Mouse (Mus musculus) left cerebral cortex, postnatal 36 days (tissue): Measurements from ENCODE around the gene Abcc3. TPM values are rescaled to one million over a fixed set of nuclear protein-coding genes. Genes with fewer than 3 reads are reported as not detected.

ENCODE experiments used
- DNase-seq, 2 experiments: peaks; one replicate each; pipeline ENCODE4 v3.0.0; 2021 to 2022; ENCODE audit warnings: low spot score in 2 of 2, mixed read lengths in 1 of 2
- intact Hi-C: fragments of 180-260 bp; cut with DNase I; formaldehyde crosslinking; loops from one replicate; pipeline ENCODE4 v1.15.1; 2025
- total RNA-seq, 2 experiments: library from RNA; stranded (reverse); gene quantifications; 2 replicates each; pipeline ENCODE4 v1.2.3; 2021

Abcc3 gene
- total RNA-seq, 2 experiments from 2014 or later: 2.0 to 3.0 TPM

- no peak for DNase-seq
- intact Hi-C loops: no loop called here
These were observed 56.2 kb downstream of the Abcc3 start for GRCm38 (mm10) chr11:94336551-94336950.

DNA sequence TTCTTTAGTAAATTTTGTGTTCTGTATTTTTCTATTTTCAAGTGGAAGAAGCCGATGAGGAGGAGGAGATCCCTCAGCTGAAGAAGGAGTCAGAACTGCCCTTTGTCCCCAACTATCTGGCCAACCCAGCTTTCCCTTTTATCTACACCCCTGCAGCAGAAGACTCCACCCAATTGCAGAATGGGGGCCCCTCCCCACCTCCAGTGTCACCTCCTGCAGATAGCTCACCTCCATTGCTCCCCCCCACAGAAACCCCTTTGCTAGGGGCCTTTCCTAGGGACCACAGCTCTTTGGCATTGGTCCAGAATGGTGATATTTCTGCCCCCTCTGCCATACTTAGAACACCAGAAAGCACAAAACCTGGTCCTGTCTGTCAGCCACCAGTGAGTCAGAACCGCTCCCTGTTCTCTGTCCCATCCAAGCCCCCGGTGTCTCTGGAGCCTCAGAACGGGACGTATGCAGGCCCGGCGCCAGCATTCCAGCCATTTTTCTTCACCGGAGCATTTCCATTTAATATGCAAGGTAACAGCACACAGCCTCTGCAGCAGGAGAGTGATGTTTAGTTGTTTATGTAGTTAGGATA, 58.3 kb downstream of the Abcc3 start:
- intact Hi-C loops: loop anchor here (5.0 kb wide), 1 partner anchor 73 kb away; no protein-coding TSS in a partner anchor
- no peak for DNase-seq

DNA sequence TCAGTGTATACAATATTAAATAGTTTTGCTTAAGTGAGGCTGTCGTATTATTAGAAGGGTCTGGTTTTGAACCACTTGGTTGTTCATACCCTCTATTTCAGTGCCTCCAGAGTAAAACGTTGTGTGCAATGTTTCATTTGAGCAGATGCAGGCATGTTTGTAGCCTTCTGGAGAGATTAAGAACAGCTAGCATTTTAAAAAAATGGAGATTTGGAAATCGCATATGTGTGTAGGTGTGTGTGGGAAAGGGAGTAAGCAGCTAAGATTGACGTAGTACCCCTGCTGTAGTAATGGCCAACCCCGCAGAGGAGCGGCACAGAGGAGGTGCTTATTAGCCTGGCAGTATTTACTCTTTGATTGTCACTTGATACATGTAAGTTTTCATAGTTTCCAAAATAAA, 60.1 kb downstream of the Abcc3 start:
- intact Hi-C loops: loop anchor here (5.0 kb wide), 1 partner anchor 75 kb away; no protein-coding TSS in a partner anchor

DNA sequence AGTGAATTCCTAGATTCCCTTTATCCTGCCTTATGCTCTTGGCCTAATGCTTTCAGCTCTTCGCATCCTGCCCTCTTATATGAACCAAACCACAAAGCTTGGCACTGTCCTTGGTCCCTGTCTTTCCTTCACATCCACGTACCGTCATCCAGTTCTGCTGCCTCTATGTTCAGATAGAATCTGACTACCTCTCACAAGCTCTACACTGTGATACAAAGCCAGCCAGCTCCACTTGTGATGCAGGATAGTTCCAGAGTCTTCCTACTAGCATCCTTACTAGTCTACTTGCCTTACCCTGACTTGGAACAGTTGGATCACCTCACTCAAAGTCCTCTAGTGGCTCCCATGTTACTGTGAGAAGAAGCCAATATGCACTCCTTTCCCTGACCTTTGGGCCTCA, 62.6 kb downstream of the Abcc3 start:
- intact Hi-C loops: loop anchor here (2.0 to 5.0 kb wide), 2 partner anchors 77 to 145 kb away; partner anchors contain the start of gene Cacna1g
- DNase-seq: no peak

More for the DNA sequence above, 60.1 kb downstream of the Abcc3 start:
- DNase-seq: no peak

GRCm38 (mm10) chr11:94329270-94329891, 63.4 kb downstream of the Abcc3 start:
- intact Hi-C loops: loop anchor here (2.0 to 5.0 kb wide), 2 partner anchors 92 to 219 kb away; partner anchors contain the start of gene Rsad1
- DNase-seq: peak; percentile 53 to 57

DNA sequence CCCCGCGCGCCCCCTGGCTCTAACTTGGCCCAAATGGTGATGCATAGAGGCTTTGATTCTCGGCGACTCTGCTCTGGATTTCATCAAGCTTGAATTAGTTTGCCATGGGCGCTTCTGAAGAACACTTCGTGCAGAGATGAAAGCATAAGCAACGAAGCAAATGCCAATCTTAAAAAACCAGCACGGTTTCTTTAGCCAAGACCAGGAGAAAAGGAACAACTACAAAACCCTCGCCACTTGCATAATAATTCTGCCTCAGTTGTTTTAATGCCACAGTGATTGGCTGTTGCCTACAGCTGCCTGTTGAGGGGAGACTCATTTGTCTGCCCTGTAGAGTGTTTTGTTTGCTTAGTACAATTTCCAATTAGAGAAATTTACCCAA, 64.2 kb downstream of the Abcc3 start:
- intact Hi-C loops: loop anchor here (2.0 to 5.0 kb wide), 2 partner anchors 91 to 220 kb away; partner anchors contain the start of gene Rsad1
- DNase-seq: peak in 1 of 2 experiments; percentile 42

GRCm38 (mm10) chr11:94327693-94328643, 64.8 kb downstream of the Abcc3 start, which contains the start of gene Ankrd40:
Gene Ankrd40 (plus strand): TSS chr11:94328001.
- DNase-seq: peak; percentile 98 to 99
- intact Hi-C loops: loop anchor here (2.0 to 5.0 kb wide), 2 partner anchors 91 to 221 kb away; partner anchors contain the start of gene Rsad1

DNA sequence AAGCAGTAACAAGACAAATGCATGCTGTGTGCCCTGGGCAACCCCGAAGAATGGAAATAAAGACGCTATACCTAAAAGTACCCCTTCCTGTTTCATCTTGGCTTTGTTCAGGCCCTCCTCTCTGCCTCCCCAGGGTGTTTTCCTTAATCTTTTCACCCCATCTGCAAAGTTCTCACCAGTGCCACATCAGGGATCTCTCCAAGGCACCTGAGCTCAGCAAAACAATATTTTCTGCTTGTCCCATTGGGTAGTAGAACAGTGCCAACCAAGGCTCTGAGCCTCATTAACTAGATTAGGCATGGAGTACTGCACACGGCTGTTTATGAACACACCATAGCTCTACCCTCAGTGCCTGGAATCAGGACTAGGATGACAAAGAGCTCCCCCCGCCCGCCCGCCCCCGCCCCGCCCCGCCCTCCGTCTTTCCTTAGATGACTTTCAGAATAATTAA, 65.8 kb downstream of the Abcc3 start:
- intact Hi-C loops: loop anchor here (5.0 kb wide), 1 partner anchor 90 kb away; no protein-coding TSS in a partner anchor
- no peak for DNase-seq

DNA sequence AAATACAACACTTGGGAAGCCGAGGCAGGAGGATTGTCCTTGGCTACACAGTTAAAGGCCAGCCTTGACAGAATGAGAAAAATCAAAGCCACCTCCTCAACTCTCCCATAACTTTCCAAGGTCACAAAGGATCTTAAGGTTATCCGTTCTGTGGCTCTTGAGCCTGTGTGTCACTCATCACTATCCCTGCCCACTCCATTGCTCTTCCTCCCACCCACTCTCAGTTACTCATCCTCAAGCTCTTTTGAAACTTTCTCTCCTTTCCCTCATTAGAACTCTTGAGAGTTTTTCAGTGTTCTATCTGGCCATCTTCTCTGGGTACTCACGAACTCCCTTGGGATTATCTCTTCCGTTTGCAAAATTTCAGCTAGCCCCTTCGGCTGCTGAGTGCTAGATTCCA, 68.2 kb downstream of the Abcc3 start:
- intact Hi-C loops: loop anchor here (5.0 kb wide), 2 partner anchors 87 to 177 kb away; no protein-coding TSS in a partner anchor
- DNase-seq: no peak

- DNase-seq: no peak
These were observed 69.4 kb downstream of the Abcc3 start for GRCm38 (mm10) chr11:94323271-94323925.

DNA sequence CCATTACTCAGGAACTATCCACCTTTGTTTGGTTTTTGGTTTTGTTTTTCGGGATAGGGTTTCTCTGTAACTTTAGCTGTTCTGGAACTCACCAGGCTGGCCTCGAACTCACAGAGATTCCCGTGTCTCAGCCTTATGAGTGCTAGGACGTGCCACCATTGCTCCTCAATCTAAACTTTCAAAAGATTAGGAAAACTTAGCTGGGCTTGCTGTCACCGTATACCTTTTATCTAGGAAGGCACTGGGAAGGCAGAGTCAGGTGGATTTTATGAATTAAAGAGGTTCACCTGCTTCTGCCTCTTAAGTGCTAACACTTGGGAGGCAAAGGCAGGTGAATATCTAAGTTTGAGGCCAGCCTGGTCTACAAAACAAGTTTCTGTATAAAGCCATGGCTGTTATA, 70.2 kb downstream of the Abcc3 start:
- intact Hi-C loops: loop anchor here (5.0 kb wide), 1 partner anchor 175 kb away; no protein-coding TSS in a partner anchor
- DNase-seq: no peak

More at GRCm38 (mm10) chr11:94323271-94323925, 69.4 kb downstream of the Abcc3 start:
- intact Hi-C loops: loop anchor here (5.0 kb wide), 1 partner anchor 176 kb away; no protein-coding TSS in a partner anchor

DNA sequence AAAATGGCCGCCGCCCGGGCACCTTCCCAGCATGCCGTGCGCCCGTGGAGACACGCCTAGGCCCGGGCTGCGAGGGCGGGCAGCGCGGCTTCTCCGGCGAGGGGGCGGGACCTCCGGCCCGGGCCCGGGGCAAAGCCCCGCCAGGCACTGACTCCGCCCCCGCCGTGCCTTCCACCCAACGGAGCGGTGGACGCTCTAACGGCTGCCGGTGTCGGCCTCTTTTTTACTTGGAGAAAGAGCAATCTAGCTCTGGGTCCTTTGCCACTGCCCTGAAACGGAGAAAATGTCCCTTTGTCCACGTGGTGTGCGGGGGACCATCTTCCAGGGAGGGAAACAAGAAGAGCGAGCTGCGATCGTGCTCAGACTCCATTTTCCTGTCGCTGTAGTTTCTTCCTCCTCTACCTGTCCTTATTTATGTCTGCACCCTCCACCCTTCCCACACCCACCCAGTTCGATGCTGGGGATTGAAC, 70.8 kb downstream of the Abcc3 start, which contains the start of gene Luc7l3:
TSS of gene Luc7l3 (minus strand) at position 58 of the 470 bp plus-strand sequence.
- peak; percentile 96 to 97 for DNase-seq

DNA sequence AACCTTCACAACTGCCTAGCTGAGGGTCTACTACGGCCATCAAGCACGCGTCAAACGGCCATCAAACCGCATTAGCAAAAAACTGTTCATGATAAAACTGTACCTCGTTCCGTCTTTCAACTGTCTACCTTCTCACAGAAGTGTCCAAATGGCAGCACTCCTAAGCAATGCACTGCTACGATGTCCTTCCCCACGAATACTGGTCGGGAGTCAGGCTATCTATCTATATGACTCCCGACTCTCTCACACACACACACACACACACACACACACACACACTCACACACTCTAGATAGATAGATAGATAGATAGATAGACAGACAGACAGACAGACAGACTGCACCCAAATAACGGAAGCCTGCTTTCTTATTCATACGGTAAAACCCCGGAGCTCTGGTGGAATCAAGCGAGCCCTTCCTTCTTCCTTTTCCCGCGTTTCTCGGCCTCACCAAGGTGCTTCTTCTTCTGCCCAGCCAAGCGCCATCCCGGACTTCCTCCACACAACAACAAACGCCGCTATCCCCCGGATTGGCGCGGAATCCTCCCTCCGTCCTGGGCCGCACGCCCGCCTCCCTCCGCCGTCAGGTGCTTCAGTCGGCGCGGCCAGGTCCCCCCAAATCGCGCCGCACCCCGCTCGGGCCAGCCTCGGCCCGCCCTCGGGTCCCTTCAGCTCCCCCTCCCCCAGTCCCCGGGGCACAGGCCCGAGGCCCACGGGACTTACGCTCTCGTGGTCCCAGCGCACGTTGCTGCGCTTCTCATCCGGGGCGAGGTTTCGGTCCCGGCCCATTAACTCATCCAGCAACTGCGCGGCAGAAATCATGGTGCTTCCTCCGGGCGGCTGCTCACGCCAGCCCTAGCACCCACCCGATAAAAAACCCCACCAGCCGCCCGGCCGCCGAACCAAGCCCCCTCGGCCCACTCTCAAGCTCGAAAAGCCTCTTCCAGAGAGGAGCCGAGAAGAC, 71.5 kb downstream of the Abcc3 start:
- intact Hi-C loops: loop anchor here (5.0 kb wide), 1 partner anchor 174 kb away; no protein-coding TSS in a partner anchor
- no peak for DNase-seq

More for the DNA sequence above, 70.8 kb downstream of the Abcc3 start, which contains the start of gene Luc7l3:
- intact Hi-C loops: loop anchor here (5.0 kb wide), 1 partner anchor 175 kb away; no protein-coding TSS in a partner anchor

DNA sequence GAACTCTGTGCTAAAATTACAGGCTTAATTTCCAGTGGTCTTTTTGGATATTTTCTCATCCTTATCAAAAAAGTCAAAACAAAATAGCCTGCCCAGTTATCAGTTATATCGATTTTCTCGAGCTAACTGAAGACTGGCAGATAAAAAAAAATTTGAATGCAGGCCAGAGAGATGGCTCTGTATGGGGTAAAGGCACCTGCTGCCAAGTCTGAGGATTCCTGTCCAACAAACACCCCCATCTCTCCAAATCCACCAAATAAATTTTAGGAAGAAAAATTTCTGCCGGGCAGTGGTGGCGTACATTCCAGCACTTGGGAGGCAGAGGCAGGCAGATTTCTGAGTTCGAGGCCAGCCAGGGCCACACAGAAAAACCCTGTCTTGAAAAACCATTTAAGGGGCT, 74.7 kb downstream of the Abcc3 start:
- intact Hi-C loops: no loop called here
- no peak for DNase-seq

DNA sequence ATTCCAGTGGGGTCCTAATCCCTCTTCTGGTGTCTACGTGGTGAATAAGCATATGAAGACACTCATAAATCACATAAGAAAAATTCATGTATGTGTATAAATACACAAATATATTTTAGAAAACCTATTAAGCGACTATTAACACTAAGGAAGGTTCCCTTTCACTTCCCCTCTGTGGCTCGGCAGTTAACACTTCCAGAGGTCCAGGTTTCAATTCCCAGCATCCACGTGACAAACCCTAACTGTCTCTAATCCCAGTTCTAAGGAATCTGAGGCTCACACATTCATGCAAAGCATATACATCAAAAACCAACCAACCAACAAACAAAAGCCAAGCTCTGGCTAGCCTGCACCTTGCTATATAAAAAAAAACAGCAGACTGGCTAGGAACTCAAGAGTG, 75.3 kb downstream of the Abcc3 start:
- no peak for DNase-seq
- intact Hi-C loops: no loop called here

- intact Hi-C loops: no loop called here
- no peak for DNase-seq
These were observed 75.8 kb downstream of the Abcc3 start for GRCm38 (mm10) chr11:94317014-94317413.

DNA sequence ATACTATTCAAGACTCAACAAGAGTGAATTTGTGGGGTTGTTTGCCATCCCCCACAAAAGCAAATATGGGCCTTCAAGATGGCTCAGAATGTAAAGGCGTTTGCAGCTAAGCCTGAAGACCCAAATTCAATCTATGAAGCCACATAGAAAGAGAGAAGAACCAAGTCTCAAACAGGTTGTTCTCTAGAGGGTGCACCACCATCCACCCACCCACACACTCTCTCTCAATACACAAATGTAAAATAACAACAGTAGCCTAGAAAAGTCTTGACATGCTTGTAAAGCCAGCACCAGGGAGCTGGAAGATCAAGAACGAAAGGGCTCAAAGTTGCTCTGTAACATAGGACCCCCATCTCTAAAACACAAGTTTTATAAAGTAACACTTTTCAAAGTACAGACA, 76.3 kb downstream of the Abcc3 start:
- intact Hi-C loops: no loop called here

More for the DNA sequence above, 76.3 kb downstream of the Abcc3 start:
- DNase-seq: no peak
